In the genomic region with DNA sequence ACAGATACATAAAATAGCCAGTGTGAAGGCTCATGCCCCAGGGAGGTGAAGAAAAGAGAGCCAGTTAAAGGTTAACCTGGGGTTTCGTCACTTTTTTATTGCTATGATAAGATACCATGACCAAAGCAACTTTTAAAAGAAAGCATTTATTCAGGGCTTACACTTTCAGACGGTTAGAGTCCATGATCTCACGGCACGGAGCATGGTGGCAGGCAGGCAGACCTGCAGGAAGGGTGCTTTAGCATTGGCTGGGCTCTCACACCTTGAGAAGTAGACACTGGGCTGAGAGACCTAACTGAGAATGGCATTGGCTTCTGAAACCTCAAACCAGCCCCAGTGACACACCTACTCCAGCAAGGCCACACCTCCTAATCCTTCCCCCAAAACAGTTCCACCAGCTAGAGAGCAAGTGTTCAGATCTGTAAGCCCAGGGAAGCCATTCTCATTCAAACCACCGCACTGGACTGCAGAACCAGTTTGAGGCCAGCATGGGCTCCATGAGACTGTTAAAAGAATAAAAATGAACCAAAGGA, we compare ENCODE assay signal across 32 mouse cellular contexts. TPM values are rescaled to one million over a fixed set of nuclear protein-coding genes. Genes with fewer than 3 reads are reported as not detected.
DNase-seq lines count a peak whose midpoint lies in the region; ATAC-seq and TF ChIP-seq lines count a peak whose summit lies in the region.
"Had no signal": no experiment of that assay in that cellular context is flagged by ENCODE, and none has a peak within 500 bp of the region (broad histone marks: within the 10 kb centered on the region; RNA-seq: fewer than 3 reads in every experiment).

No protein-coding gene starts in this region.

- peak; percentile 50 for DNase-seq in liver, adult 2 months (ENCODE audit: extremely low read depth, low read depth, low spot score)
- no peak for DNase-seq in liver, embryonic 11.5 days (ENCODE audit: low spot score)
- peak; percentile 72 for DNase-seq in ZHBTc4 (ENCODE audit: low read depth, low spot score)
- no peak for DNase-seq in heart, adult 8-10 months (ENCODE audit: low spot score)
- DNase-seq: adrenal gland, postnatal 10 days; adrenal gland, postnatal 36 days; cerebellum, adult 18-20 months; cerebellum, adult 9-10 months; cerebellum, postnatal 14 days; forebrain, postnatal 0 days; gastrocnemius, adult 2 months; gastrocnemius, postnatal 14 days; heart, adult 11 months; heart, postnatal 10 days; heart, postnatal 36 days had no signal

- H3K4me2 ChIP-seq in liver, embryonic 11.5 days, result no peak overlapping the region
- H3K4me2 ChIP-seq in intestine, embryonic 16.5 days (ENCODE audit: low read depth, low read length), result no peak overlapping the region
- no peak overlapping the region for H3K4me2 ChIP-seq in midbrain, embryonic 15.5 days
- H3K4me2 ChIP-seq: embryonic facial prominence, embryonic 12.5 days; embryonic facial prominence, embryonic 15.5 days; heart, embryonic 12.5 days; heart, embryonic 15.5 days; hindbrain, embryonic 13.5 days had no signal

- TF ChIP-seq POLR2A in liver, adult 2 months (IDR thresholded peaks at IDR 0.05; ENCODE audit: extremely low read depth, insufficient read depth, low read length), result no peak

- H3K9ac ChIP-seq in liver, adult 2 months (ENCODE audit: low read depth, low read length), result no peak overlapping the region
- no peak overlapping the region for H3K9ac ChIP-seq in liver, embryonic 11.5 days (ENCODE audit: low read depth, low read length)
- H3K9ac ChIP-seq in intestine, embryonic 16.5 days (ENCODE audit: low read depth, low read length), result no peak overlapping the region
- H3K9ac ChIP-seq in midbrain, embryonic 15.5 days, result no peak overlapping the region
- H3K9ac ChIP-seq: embryonic facial prominence, embryonic 12.5 days; embryonic facial prominence, embryonic 15.5 days; forebrain, postnatal 0 days; heart, embryonic 12.5 days; heart, embryonic 15.5 days; hindbrain, embryonic 13.5 days had no signal

- H3K36me3 ChIP-seq in liver, adult 2 months (ENCODE audit: control insufficient read depth, insufficient read depth, low read length), result no peaks in the 10 kb centered on the region
- no peaks in the 10 kb centered on the region for H3K36me3 ChIP-seq in liver, embryonic 11.5 days (ENCODE audit: control insufficient read depth, insufficient read depth, low read length)
- no peaks in the 10 kb centered on the region for H3K36me3 ChIP-seq in E14TG2a.4 (ENCODE audit: insufficient read depth, low read length)
- H3K36me3 ChIP-seq in intestine, embryonic 16.5 days (ENCODE audit: control insufficient read depth, insufficient read depth, low read length), result no peaks in the 10 kb centered on the region
- H3K36me3 ChIP-seq in midbrain, embryonic 15.5 days (replicated peaks), result no peaks in the 10 kb centered on the region
- H3K36me3 ChIP-seq: embryonic facial prominence, embryonic 12.5 days; embryonic facial prominence, embryonic 15.5 days; heart, embryonic 12.5 days; heart, embryonic 15.5 days; hindbrain, embryonic 10.5 days; hindbrain, embryonic 13.5 days had no signal

- no peaks in the 10 kb centered on the region for H3K27me3 ChIP-seq in liver, adult 2 months (ENCODE audit: control insufficient read depth, insufficient read depth, low read length)
- H3K27me3 ChIP-seq in liver, embryonic 11.5 days (replicated peaks; ENCODE audit: control insufficient read depth, insufficient read depth, low read length), result no peaks in the 10 kb centered on the region
- H3K27me3 ChIP-seq in E14TG2a.4 (ENCODE audit: insufficient read depth, low read length), result no peaks in the 10 kb centered on the region
- H3K27me3 ChIP-seq in intestine, embryonic 16.5 days (replicated peaks; ENCODE audit: control insufficient read depth, insufficient read depth, low read length), result no peaks in the 10 kb centered on the region
- no peaks in the 10 kb centered on the region for H3K27me3 ChIP-seq in midbrain, embryonic 15.5 days (replicated peaks)
- H3K27me3 ChIP-seq: embryonic facial prominence, embryonic 12.5 days; embryonic facial prominence, embryonic 15.5 days; heart, embryonic 15.5 days had no signal

- no peaks in the 10 kb centered on the region for H3K4me1 ChIP-seq in liver, adult 2 months (ENCODE audit: control insufficient read depth, insufficient read depth, low read length)
- H3K4me1 ChIP-seq in liver, embryonic 11.5 days (replicated peaks; ENCODE audit: control insufficient read depth, insufficient read depth, low read length), result no peaks in the 10 kb centered on the region
- H3K4me1 ChIP-seq in E14TG2a.4 (replicated peaks; ENCODE audit: low read depth, low read length), result peaks cover 26% of the 10 kb centered on the region
- no peaks in the 10 kb centered on the region for H3K4me1 ChIP-seq in intestine, embryonic 16.5 days (ENCODE audit: control insufficient read depth, insufficient read depth, low read length)
- no peaks in the 10 kb centered on the region for H3K4me1 ChIP-seq in midbrain, embryonic 15.5 days
- H3K4me1 ChIP-seq: embryonic facial prominence, embryonic 12.5 days; embryonic facial prominence, embryonic 15.5 days; heart, embryonic 12.5 days; heart, embryonic 15.5 days; hindbrain, embryonic 10.5 days; hindbrain, embryonic 13.5 days had no signal

- no peak overlapping the region for H3K27ac ChIP-seq in liver, adult 2 months (replicated peaks; ENCODE audit: insufficient read depth, low read depth, low read length)
- no peak overlapping the region for H3K27ac ChIP-seq in liver, embryonic 11.5 days (ENCODE audit: low read depth, low read length)
- peak overlapping the region; percentile 68 for H3K27ac ChIP-seq in intestine, embryonic 16.5 days (ENCODE audit: low read length)
- H3K27ac ChIP-seq in midbrain, embryonic 15.5 days, result no peak overlapping the region
- H3K27ac ChIP-seq: embryonic facial prominence, embryonic 12.5 days; embryonic facial prominence, embryonic 15.5 days; gastrocnemius, adult 2 months; heart, embryonic 15.5 days; hindbrain, embryonic 10.5 days; hindbrain, embryonic 13.5 days had no signal

- no peak for TF ChIP-seq CTCF in liver, adult 2 months (IDR thresholded peaks at IDR 0.05; ENCODE audit: low read depth, low read length)
- no peak for TF ChIP-seq CTCF in E14TG2a.4 (conservative IDR thresholded peaks at IDR 0.05; ENCODE audit: low read length)

- no peaks in the 10 kb centered on the region for H3K79me2 ChIP-seq in liver, adult 2 months (ENCODE audit: control insufficient read depth, insufficient read depth, low read length)

- no peak for ATAC-seq in liver, embryonic 11.5 days (replicated peaks; ENCODE audit: low FRiP score)
- peak; percentile 87 for ATAC-seq in intestine, embryonic 16.5 days
- no peak for ATAC-seq in inflammation-experienced regulatory T-cells, adult 6 months
- no peak for ATAC-seq in midbrain, embryonic 15.5 days (replicated peaks)
- ATAC-seq: forebrain, embryonic 14.5 days; forebrain, postnatal 0 days; hindbrain, embryonic 16.5 days had no signal

- no peaks in the 10 kb centered on the region for H3K9me3 ChIP-seq in liver, embryonic 11.5 days (ENCODE audit: control insufficient read depth, low read length)
- H3K9me3 ChIP-seq in E14TG2a.4 (ENCODE audit: low read length), result no peaks in the 10 kb centered on the region
- 0 out of 2 replicates have a peak, but pooled peaks cover 4% of the 10 kb centered on the region for H3K9me3 ChIP-seq in intestine, embryonic 16.5 days (ENCODE audit: control insufficient read depth, low read length)
- H3K9me3 ChIP-seq in midbrain, embryonic 15.5 days, result no peaks in the 10 kb centered on the region
- H3K9me3 ChIP-seq: embryonic facial prominence, embryonic 12.5 days; embryonic facial prominence, embryonic 15.5 days; heart, embryonic 12.5 days; heart, embryonic 15.5 days; hindbrain, embryonic 10.5 days; hindbrain, embryonic 13.5 days had no signal

- 71% methylated on average over 5 of the region's 5 CpGs for WGBS in liver, adult 2 months
- 77% methylated on average over 5 of the region's 5 CpGs for WGBS in liver, embryonic 11.5 days
- WGBS in intestine, embryonic 16.5 days, result 66% methylated on average over 5 of the region's 5 CpGs
- whole genome bisulfite sequencing in midbrain, embryonic 15.5 days, result 89% methylated on average over 5 of the region's 5 CpGs

- no peak overlapping the region for H3K4me3 ChIP-seq in liver, adult 2 months (ENCODE audit: insufficient read depth, low read depth, low read length)
- H3K4me3 ChIP-seq in liver, embryonic 11.5 days (ENCODE audit: low read depth, low read length), result no peak overlapping the region
- H3K4me3 ChIP-seq in E14TG2a.4 (replicated peaks; ENCODE audit: low read length), result peak overlapping the region; percentile 43; the same call in 1 of the 2 replicates
- H3K4me3 ChIP-seq in intestine, embryonic 16.5 days (ENCODE audit: low read length), result no peak overlapping the region
- no peak overlapping the region for H3K4me3 ChIP-seq in midbrain, embryonic 15.5 days
- H3K4me3 ChIP-seq: embryonic facial prominence, embryonic 12.5 days; embryonic facial prominence, embryonic 15.5 days; gastrocnemius, adult 2 months; heart, embryonic 12.5 days; heart, embryonic 15.5 days; hindbrain, embryonic 10.5 days; hindbrain, embryonic 13.5 days had no signal

RNA-seq across cellular contexts. Expression of a gene that starts 16.6 kb away (rescaled TPM):
- total RNA-seq in liver, adult 2 months (2014; rRNA removed), result not detected in 2 replicates
- not detected in 2 replicates for polyA plus RNA-seq in liver, adult 2 months (2012; rRNA removed)
- polyA plus RNA-seq in liver, embryonic 11.5 days (2014; fragmentation: Nextera tagmentation; extraction: Ambion mirVana), result 0.21 TPM in 1 of 2 replicates, not detected in the other
- 0.13 and 0.26 TPM in 2 replicates for polyA plus RNA-seq in intestine, embryonic 16.5 days (2015; fragmentation: Nextera tagmentation; extraction: Ambion mirVana)
- not detected for total RNA-seq in heart, adult 8-10 months (2022)
- not detected for polyA plus RNA-seq in inflammation-experienced regulatory T-cells, adult 6 months (2017; shearing (Covaris generic))
- not detected in 2 replicates for polyA plus RNA-seq in midbrain, embryonic 15.5 days (2015; fragmentation: Nextera tagmentation; extraction: Ambion mirVana)
- total RNA-seq: adrenal gland, adult 18-20 months; adrenal gland, postnatal 10 days; adrenal gland, postnatal 36 days; forebrain, postnatal 0 days; gastrocnemius, adult 2 months; gastrocnemius, postnatal 14 days; gastrocnemius, postnatal 4 days; heart, postnatal 10 days; heart, postnatal 36 days; MEL had no signal
- polyA plus RNA-seq: forebrain, embryonic 11.5 days; forebrain, embryonic 14.5 days; forebrain, postnatal 0 days; hindbrain, embryonic 13.5 days; hindbrain, embryonic 16.5 days had no signal

RNA-seq across cellular contexts. Expression of a gene that starts 23.4 kb away (rescaled TPM):
- not detected in 2 replicates for total RNA-seq in liver, adult 2 months (2014; rRNA removed)
- polyA plus RNA-seq in liver, adult 2 months (2012; rRNA removed), result not detected in 2 replicates
- not detected in 2 replicates for polyA plus RNA-seq in liver, embryonic 11.5 days (2014; fragmentation: Nextera tagmentation; extraction: Ambion mirVana)
- 0.11 and 0.17 TPM in 2 replicates for polyA plus RNA-seq in intestine, embryonic 16.5 days (2015; fragmentation: Nextera tagmentation; extraction: Ambion mirVana)
- total RNA-seq in heart, adult 8-10 months (2022), result not detected
- under 1 TPM in 1 of 3 experiments, not detected in 2; 0.36 TPM for polyA plus RNA-seq in inflammation-experienced regulatory T-cells, adult 6 months (2017; shearing (Covaris generic))
- polyA plus RNA-seq in midbrain, embryonic 15.5 days (2015; fragmentation: Nextera tagmentation; extraction: Ambion mirVana), result 0.36 and 0.44 TPM in 2 replicates
- total RNA-seq: forebrain, postnatal 0 days; gastrocnemius, adult 2 months; gastrocnemius, postnatal 14 days; gastrocnemius, postnatal 4 days; heart, postnatal 10 days; heart, postnatal 36 days; MEL had no signal
- polyA plus RNA-seq: forebrain, embryonic 14.5 days; forebrain, postnatal 0 days; frontal cortex, adult 2 months; heart, embryonic 15.5 days had no signal

RNA-seq across cellular contexts. Expression of a gene that starts 34.1 kb away (rescaled TPM):
- 0.13 and 0.18 TPM in 2 replicates for total RNA-seq in liver, adult 2 months (2014; rRNA removed)
- polyA plus RNA-seq in liver, adult 2 months (2012; rRNA removed), result 0.16 TPM in 2 replicates
- not detected in 2 replicates for polyA plus RNA-seq in liver, embryonic 11.5 days (2014; fragmentation: Nextera tagmentation; extraction: Ambion mirVana)
- 3.2 and 4.3 TPM in 2 replicates for polyA plus RNA-seq in intestine, embryonic 16.5 days (2015; fragmentation: Nextera tagmentation; extraction: Ambion mirVana)
- not detected for total RNA-seq in heart, adult 8-10 months (2022)
- 1 to 10 TPM in 1 of 3 experiments, not detected in 2; 2.4 TPM for polyA plus RNA-seq in inflammation-experienced regulatory T-cells, adult 6 months (2017; shearing (Covaris generic))
- not detected in 2 replicates for polyA plus RNA-seq in midbrain, embryonic 15.5 days (2015; fragmentation: Nextera tagmentation; extraction: Ambion mirVana)
- total RNA-seq: gastrocnemius, adult 2 months; gastrocnemius, postnatal 14 days; gastrocnemius, postnatal 4 days; heart, postnatal 10 days; heart, postnatal 36 days; MEL had no signal
- polyA plus RNA-seq: embryonic facial prominence, embryonic 12.5 days; embryonic facial prominence, embryonic 15.5 days; forebrain, embryonic 11.5 days; forebrain, embryonic 14.5 days; heart, embryonic 12.5 days; heart, embryonic 15.5 days; hindbrain, embryonic 10.5 days; hindbrain, embryonic 13.5 days; hindbrain, embryonic 16.5 days had no signal

RNA-seq across cellular contexts. Expression of a gene that starts 58.8 kb away (rescaled TPM):
- total RNA-seq in liver, adult 2 months (2014; rRNA removed), result 4.5 and 4.6 TPM in 2 replicates
- polyA plus RNA-seq in liver, adult 2 months (2012; rRNA removed), result 4.6 and 6.0 TPM in 2 replicates
- 43.0 and 46.8 TPM in 2 replicates for polyA plus RNA-seq in liver, embryonic 11.5 days (2014; fragmentation: Nextera tagmentation; extraction: Ambion mirVana)
- polyA plus RNA-seq in intestine, embryonic 16.5 days (2015; fragmentation: Nextera tagmentation; extraction: Ambion mirVana), result 69.7 and 70.0 TPM in 2 replicates
- total RNA-seq in heart, adult 8-10 months (2022), result 1 to 10 TPM; 6.8 to 8.6 (median 7.9) TPM
- 1 to 10 TPM; 4.3 to 6.5 (median 6.3) TPM for polyA plus RNA-seq in inflammation-experienced regulatory T-cells, adult 6 months (2017; shearing (Covaris generic))
- 73.4 and 77.9 TPM in 2 replicates for polyA plus RNA-seq in midbrain, embryonic 15.5 days (2015; fragmentation: Nextera tagmentation; extraction: Ambion mirVana)

RNA-seq across cellular contexts. Expression of a gene that starts 59.4 kb away (rescaled TPM):
- not detected in 2 replicates for total RNA-seq in liver, adult 2 months (2014; rRNA removed)
- polyA plus RNA-seq in liver, adult 2 months (2012; rRNA removed), result not detected in 2 replicates
- not detected in 2 replicates for polyA plus RNA-seq in liver, embryonic 11.5 days (2014; fragmentation: Nextera tagmentation; extraction: Ambion mirVana)
- not detected in 2 replicates for polyA plus RNA-seq in intestine, embryonic 16.5 days (2015; fragmentation: Nextera tagmentation; extraction: Ambion mirVana)
- not detected for total RNA-seq in heart, adult 8-10 months (2022)
- not detected for polyA plus RNA-seq in inflammation-experienced regulatory T-cells, adult 6 months (2017; shearing (Covaris generic))
- not detected in 2 replicates for polyA plus RNA-seq in midbrain, embryonic 15.5 days (2015; fragmentation: Nextera tagmentation; extraction: Ambion mirVana)
- total RNA-seq: adrenal gland, adult 18-20 months; adrenal gland, postnatal 10 days; adrenal gland, postnatal 36 days; forebrain, postnatal 0 days; gastrocnemius, adult 2 months; gastrocnemius, postnatal 14 days; gastrocnemius, postnatal 4 days; heart, postnatal 10 days; heart, postnatal 36 days; MEL had no signal
- polyA plus RNA-seq: embryonic facial prominence, embryonic 12.5 days; embryonic facial prominence, embryonic 15.5 days; forebrain, embryonic 11.5 days; forebrain, embryonic 14.5 days; forebrain, postnatal 0 days; frontal cortex, adult 2 months; heart, embryonic 12.5 days; heart, embryonic 15.5 days; hindbrain, embryonic 10.5 days; hindbrain, embryonic 13.5 days; hindbrain, embryonic 16.5 days had no signal

Comparison
In these comparisons a context has a peak if more than half of its experiments do, and no peak if none do; other contexts are left out.
1. DNase-seq: peak in liver, adult 2 months (single experiment) and ZHBTc4 (single experiment); none in liver, embryonic 11.5 days (single experiment) and heart, adult 8-10 months (single experiment).